Mouse (Mus musculus): ENCODE measurements at regions not wholly inside any gene's neighbourhood (a gene's known extent, or its start where the extent isn't known, plus 50 kb on each side); places are given as distances from the start of the nearest gene placed in this dataset.

GRCm38 (mm10) chr7:142835319-142835718 lies 92.1 kb upstream of the Ins2 start:
- in situ Hi-C loops (cut with MseI, MboI): no loop called here

GRCm38 (mm10) chr7:142830969-142831673 lies 87.9 kb upstream of the Ins2 start:
- in situ Hi-C loops (cut with MseI, MboI): no loop called here

GRCm38 (mm10) chr7:142810711-142811110 lies 67.5 kb upstream of the Ins2 start:
- in situ Hi-C loops (cut with MseI, MboI): no loop called here

GRCm38 (mm10) chr7:142799424-142799823 lies 56.2 kb upstream of the Ins2 start:
- in situ Hi-C loops (cut with MseI, MboI): loop anchor here in 1 of 2 experiments (10.0 kb wide), 1 partner anchor 55 kb away; no protein-coding TSS in a partner anchor

- in situ Hi-C loops (cut with MseI, MboI): loop anchor here in 1 of 2 experiments (10.0 kb wide), 1 partner anchor 60 kb away; no protein-coding TSS in a partner anchor
Observed at GRCm38 (mm10) chr7:142794481-142794880, 51.3 kb upstream of the Ins2 start.
